In the genomic region with DNA sequence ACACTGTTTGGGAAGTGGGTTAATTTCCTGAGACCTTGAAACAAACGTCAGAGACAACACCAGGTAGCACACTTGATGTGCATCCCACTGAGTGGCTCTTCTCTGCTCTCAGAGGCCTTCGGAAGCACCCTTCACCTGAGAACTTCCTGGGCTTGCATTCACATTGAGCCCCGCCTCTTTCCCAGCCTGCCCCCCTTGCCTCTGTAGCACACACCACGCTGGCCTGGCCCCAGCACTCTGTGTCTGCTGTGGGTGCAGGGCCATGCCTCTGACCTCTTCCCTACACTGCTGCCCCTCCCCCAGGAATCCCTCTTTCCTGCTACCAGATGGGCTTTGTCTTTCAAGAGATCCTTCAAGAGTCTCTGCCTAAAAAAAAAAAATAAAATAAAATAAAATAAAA, we compare ENCODE assay signal across 13 mouse cellular contexts. TPM values are rescaled to one million over a fixed set of nuclear protein-coding genes. Genes with fewer than 3 reads are reported as not detected.
DNase-seq lines count a peak whose midpoint lies in the region; ATAC-seq and TF ChIP-seq lines count a peak whose summit lies in the region.
"Had no signal": no experiment of that assay in that cellular context is flagged by ENCODE, and none has a peak within 500 bp of the region (broad histone marks: within the 10 kb centered on the region; RNA-seq: fewer than 3 reads in every experiment).

No protein-coding gene starts in this region.

- 0 out of 2 replicates have a peak, but pooled peaks have one; percentile 61 for ATAC-seq in heart, embryonic 15.5 days (replicated peaks; ENCODE audit: insufficient number of reproducible peaks, insufficient read depth, low FRiP score, low read depth)
- ATAC-seq in midbrain, embryonic 11.5 days (ENCODE audit: low FRiP score): peak; percentile 66
- ATAC-seq in midbrain, postnatal 0 days (ENCODE audit: low FRiP score): no peak
- ATAC-seq in limb, embryonic 12.5 days (ENCODE audit: insufficient number of reproducible peaks, insufficient read depth, low FRiP score, low TSS enrichment, low read depth): peak; percentile 71; the same call in 1 of the 2 replicates
- peak; percentile 57; the same call in 1 of the 2 replicates for ATAC-seq in stomach, embryonic 14.5 days (ENCODE audit: insufficient number of reproducible peaks, insufficient read depth, low FRiP score, low read depth)

- no peaks in the 10 kb centered on the region for H3K36me3 ChIP-seq in heart, embryonic 15.5 days
- H3K36me3 ChIP-seq in midbrain, embryonic 11.5 days (ENCODE audit: control insufficient read depth, insufficient read depth, low read length): no peaks in the 10 kb centered on the region
- no peaks in the 10 kb centered on the region for H3K36me3 ChIP-seq in midbrain, postnatal 0 days (ENCODE audit: insufficient read depth, low read length)
- no peaks in the 10 kb centered on the region for H3K36me3 ChIP-seq in limb, embryonic 12.5 days
- H3K36me3 ChIP-seq in stomach, embryonic 14.5 days (ENCODE audit: control insufficient read depth, insufficient read depth, low read length): no peaks in the 10 kb centered on the region
- H3K36me3 ChIP-seq: hindbrain, embryonic 15.5 days; neural tube, embryonic 12.5 days had no signal

- peaks cover 16% of the 10 kb centered on the region for H3K4me1 ChIP-seq in heart, embryonic 15.5 days (replicated peaks)
- peaks cover 4% of the 10 kb centered on the region; the same call in 1 of the 2 replicates for H3K4me1 ChIP-seq in midbrain, embryonic 11.5 days (ENCODE audit: control insufficient read depth, insufficient read depth, low read length)
- H3K4me1 ChIP-seq in midbrain, postnatal 0 days (ENCODE audit: insufficient read depth, low read length): no peaks in the 10 kb centered on the region
- H3K4me1 ChIP-seq in limb, embryonic 12.5 days (replicated peaks): peaks cover 19% of the 10 kb centered on the region
- H3K4me1 ChIP-seq in stomach, embryonic 14.5 days (ENCODE audit: control insufficient read depth, insufficient read depth, low read length): peaks cover 18% of the 10 kb centered on the region

- 16% methylated on average over 4 of the region's 4 CpGs for WGBS in heart, embryonic 15.5 days
- 20% methylated on average over 4 of the region's 4 CpGs for WGBS in midbrain, embryonic 11.5 days
- WGBS in midbrain, postnatal 0 days: 29% methylated on average over 4 of the region's 4 CpGs
- WGBS in limb, embryonic 12.5 days: 10% methylated on average over 4 of the region's 4 CpGs
- WGBS in stomach, embryonic 14.5 days: 7% methylated on average over 4 of the region's 4 CpGs

- H3K27ac ChIP-seq in heart, embryonic 15.5 days: no peak overlapping the region
- H3K27ac ChIP-seq in midbrain, embryonic 11.5 days (ENCODE audit: low read depth, low read length): no peak overlapping the region
- no peak overlapping the region for H3K27ac ChIP-seq in midbrain, postnatal 0 days (ENCODE audit: low read depth, low read length)
- H3K27ac ChIP-seq in limb, embryonic 12.5 days: no peak overlapping the region
- no peak overlapping the region for H3K27ac ChIP-seq in stomach, embryonic 14.5 days (ENCODE audit: low read length)
- H3K27ac ChIP-seq: hindbrain, embryonic 15.5 days; macrophage; neural tube, embryonic 12.5 days had no signal

- no peak overlapping the region for H3K9ac ChIP-seq in heart, embryonic 15.5 days
- no peak overlapping the region for H3K9ac ChIP-seq in midbrain, embryonic 11.5 days (ENCODE audit: low read length)
- H3K9ac ChIP-seq in midbrain, postnatal 0 days (replicated peaks; ENCODE audit: low read length, poor library complexity, severe bottlenecking): no peak overlapping the region
- H3K9ac ChIP-seq in limb, embryonic 12.5 days (replicated peaks): no peak overlapping the region
- no peak overlapping the region for H3K9ac ChIP-seq in stomach, embryonic 14.5 days (replicated peaks; ENCODE audit: low read depth, low read length)
- H3K9ac ChIP-seq: hindbrain, embryonic 15.5 days; neural tube, embryonic 12.5 days had no signal

- no peaks in the 10 kb centered on the region for H3K9me3 ChIP-seq in heart, embryonic 15.5 days (replicated peaks)
- no peaks in the 10 kb centered on the region for H3K9me3 ChIP-seq in midbrain, embryonic 11.5 days (ENCODE audit: control insufficient read depth, low read length)
- no peaks in the 10 kb centered on the region for H3K9me3 ChIP-seq in midbrain, postnatal 0 days (ENCODE audit: low read length)
- H3K9me3 ChIP-seq in limb, embryonic 12.5 days: no peaks in the 10 kb centered on the region
- H3K9me3 ChIP-seq in stomach, embryonic 14.5 days (ENCODE audit: control insufficient read depth, low read depth, low read length): no peaks in the 10 kb centered on the region
- H3K9me3 ChIP-seq: hindbrain, embryonic 15.5 days; neural tube, embryonic 12.5 days had no signal

- H3K4me2 ChIP-seq in heart, embryonic 15.5 days: no peak overlapping the region
- H3K4me2 ChIP-seq in midbrain, embryonic 11.5 days: no peak overlapping the region
- H3K4me2 ChIP-seq in midbrain, postnatal 0 days (ENCODE audit: low read depth, low read length, poor library complexity, severe bottlenecking): no peak overlapping the region
- no peak overlapping the region for H3K4me2 ChIP-seq in limb, embryonic 12.5 days
- H3K4me2 ChIP-seq in stomach, embryonic 14.5 days (replicated peaks; ENCODE audit: low read depth, low read length): no peak overlapping the region
- H3K4me2 ChIP-seq: hindbrain, embryonic 15.5 days; neural tube, embryonic 12.5 days had no signal

- H3K27me3 ChIP-seq in heart, embryonic 15.5 days: no peaks in the 10 kb centered on the region
- H3K27me3 ChIP-seq in midbrain, embryonic 11.5 days (ENCODE audit: control insufficient read depth, insufficient read depth, low read length): no peaks in the 10 kb centered on the region
- no peaks in the 10 kb centered on the region for H3K27me3 ChIP-seq in midbrain, postnatal 0 days (ENCODE audit: insufficient read depth, low read length)
- no peaks in the 10 kb centered on the region for H3K27me3 ChIP-seq in limb, embryonic 12.5 days
- no peaks in the 10 kb centered on the region for H3K27me3 ChIP-seq in stomach, embryonic 14.5 days (ENCODE audit: control insufficient read depth, insufficient read depth, low read length)
- H3K27me3 ChIP-seq: hindbrain, embryonic 15.5 days; neural tube, embryonic 12.5 days had no signal

- no peak for DNase-seq in heart, adult 11 months
- DNase-seq in midbrain, embryonic 11.5 days (ENCODE audit: low spot score, missing footprints): peak; percentile 78
- DNase-seq in midbrain, postnatal 0 days (ENCODE audit: low spot score): no peak
- no peak for DNase-seq in cerebellum, adult 11 months
- no peak for DNase-seq in thymus, postnatal 4 days
- DNase-seq: right cerebral cortex, postnatal 4 days; thymus, adult 18-20 months had no signal

- TF ChIP-seq CTCF in midbrain, postnatal 0 days (IDR thresholded peaks at IDR 0.05): no peak

- H3K4me3 ChIP-seq in heart, embryonic 15.5 days: no peak overlapping the region
- no peak overlapping the region for H3K4me3 ChIP-seq in midbrain, embryonic 11.5 days (ENCODE audit: low read depth, low read length)
- no peak overlapping the region for H3K4me3 ChIP-seq in midbrain, postnatal 0 days (ENCODE audit: low read depth, low read length)
- no peak overlapping the region for H3K4me3 ChIP-seq in limb, embryonic 12.5 days (replicated peaks)
- no peak overlapping the region for H3K4me3 ChIP-seq in stomach, embryonic 14.5 days (ENCODE audit: low read depth, low read length)
- H3K4me3 ChIP-seq: hindbrain, embryonic 15.5 days; neural tube, embryonic 12.5 days had no signal

RNA-seq across cellular contexts. Expression of gene Sel1l3, which starts 21.8 kb away (rescaled TPM):
- polyA plus RNA-seq in heart, embryonic 15.5 days (2015; fragmentation: Nextera tagmentation; extraction: Ambion mirVana): 0.76 and 1.3 TPM in 2 replicates
- polyA plus RNA-seq in midbrain, embryonic 11.5 days (2014; fragmentation: Nextera tagmentation; extraction: Ambion mirVana): 1.4 and 1.8 TPM in 2 replicates
- total RNA-seq in midbrain, postnatal 0 days (2014; rRNA removed): 19.0 and 22.2 TPM in 2 replicates
- 4.7 TPM in 2 replicates for polyA plus RNA-seq in midbrain, postnatal 0 days (2015; fragmentation: Nextera tagmentation; extraction: Ambion mirVana)
- polyA plus RNA-seq in limb, embryonic 12.5 days (2016; fragmentation: Nextera tagmentation; extraction: Ambion mirVana): 1.3 and 1.4 TPM in 2 replicates
- polyA plus RNA-seq in stomach, embryonic 14.5 days (2014; fragmentation: Nextera tagmentation; extraction: Ambion mirVana): 7.3 and 7.5 TPM in 2 replicates

RNA-seq across cellular contexts. Expression of gene Smim20, which starts 31.3 kb away (rescaled TPM):
- 160 and 171 TPM in 2 replicates for polyA plus RNA-seq in heart, embryonic 15.5 days (2015; fragmentation: Nextera tagmentation; extraction: Ambion mirVana)
- polyA plus RNA-seq in midbrain, embryonic 11.5 days (2014; fragmentation: Nextera tagmentation; extraction: Ambion mirVana): 69.1 and 71.0 TPM in 2 replicates
- total RNA-seq in midbrain, postnatal 0 days (2014; rRNA removed): 35.7 and 40.2 TPM in 2 replicates
- 76.0 and 83.3 TPM in 2 replicates for polyA plus RNA-seq in midbrain, postnatal 0 days (2015; fragmentation: Nextera tagmentation; extraction: Ambion mirVana)
- polyA plus RNA-seq in limb, embryonic 12.5 days (2016; fragmentation: Nextera tagmentation; extraction: Ambion mirVana): 65.6 and 66.0 TPM in 2 replicates
- 89.7 and 93.6 TPM in 2 replicates for polyA plus RNA-seq in stomach, embryonic 14.5 days (2014; fragmentation: Nextera tagmentation; extraction: Ambion mirVana)
